Mouse (Mus musculus): ENCODE measurements around the gene Rab3il1. TPM values are rescaled to one million over a fixed set of nuclear protein-coding genes. Genes with fewer than 3 reads are reported as not detected.

The Rab3il1 gene
- polyA plus RNA-seq, 1 experiment from 2014 or later, result 36.8 TPM

DNA sequence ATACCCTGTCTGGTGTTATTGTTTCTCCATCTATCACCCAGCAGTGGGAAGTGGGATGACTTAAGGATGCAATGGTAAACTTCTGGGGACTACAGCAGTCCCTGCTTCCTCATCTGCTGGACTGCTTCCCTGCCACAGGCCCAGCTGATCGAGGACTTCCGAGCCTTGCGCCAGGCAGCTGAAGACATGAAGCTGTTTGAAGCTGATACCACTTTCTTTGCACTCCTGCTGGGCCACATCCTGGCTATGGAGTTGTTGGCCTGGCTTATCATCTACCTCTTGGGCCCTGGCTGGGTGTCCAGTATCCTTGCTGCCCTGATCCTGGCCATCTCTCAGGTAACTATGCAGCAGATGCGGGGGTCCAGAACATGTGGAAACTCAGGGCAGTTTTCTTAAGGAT, 51.2 kb downstream of the Rab3il1 start:
- Histone ChIP-seq H3K27ac (ENCODE audit: low read depth, low read length) (no peak overlapping the region), H3K27me3 (ENCODE audit: control insufficient read depth, insufficient read depth, low read length) (no peaks in the 10 kb centered on the region), H3K36me3 (ENCODE audit: control insufficient read depth, insufficient read depth, low read length) (no peaks in the 10 kb centered on the region; the same call in 1 of the 2 replicates), H3K4me2 (no peak overlapping the region), H3K9ac (ENCODE audit: low read length) (no peak overlapping the region), H3K4me1 (ENCODE audit: control insufficient read depth, insufficient read depth, low read length) (no peaks in the 10 kb centered on the region), H3K4me3 (ENCODE audit: low read depth, low read length) (no peak overlapping the region), H3K9me3 (ENCODE audit: control insufficient read depth, low read length) (no peaks in the 10 kb centered on the region)
- no peak for DNase-seq (ENCODE audit: low spot score, missing footprints)
- no peak for ATAC-seq (ENCODE audit: low FRiP score)
- 95% methylated on average over 4 of the region's 4 CpGs for WGBS

DNA sequence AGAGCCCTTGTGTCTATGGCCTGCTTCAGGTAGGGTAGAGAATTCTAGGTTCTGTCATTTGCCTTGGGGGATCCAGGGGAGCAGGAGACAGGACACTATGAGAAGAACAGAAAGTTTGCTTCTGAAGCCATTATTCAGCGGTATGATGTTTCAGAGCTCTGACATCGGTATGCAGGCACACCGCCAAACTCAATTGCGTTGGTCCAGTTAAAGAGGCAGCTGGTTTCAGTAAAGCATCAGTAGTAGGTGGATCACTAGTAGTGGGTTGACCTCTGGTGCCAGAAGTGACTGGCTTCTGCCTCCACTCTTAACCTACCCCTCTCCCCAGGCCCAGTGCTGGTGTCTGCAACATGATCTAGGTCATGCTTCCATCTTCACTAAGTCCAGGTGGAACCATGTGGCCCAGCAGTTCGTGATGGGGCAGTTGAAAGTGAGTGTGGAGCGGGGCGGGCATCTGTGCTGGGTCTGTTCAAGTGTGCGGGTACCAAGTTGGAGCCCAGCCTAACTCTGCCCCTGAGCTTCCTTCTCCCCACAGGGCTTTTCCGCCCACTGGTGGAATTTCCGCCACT, 52.3 kb downstream of the Rab3il1 start:
- Histone ChIP-seq H3K4me3 (ENCODE audit: low read depth, low read length) (no peak overlapping the region), H3K9me3 (ENCODE audit: control insufficient read depth, low read length) (no peaks in the 10 kb centered on the region), H3K4me2 (no peak overlapping the region), H3K4me1 (ENCODE audit: control insufficient read depth, insufficient read depth, low read length) (no peaks in the 10 kb centered on the region), H3K27me3 (ENCODE audit: control insufficient read depth, insufficient read depth, low read length) (no peaks in the 10 kb centered on the region), H3K36me3 (ENCODE audit: control insufficient read depth, insufficient read depth, low read length) (no peaks in the 10 kb centered on the region; the same call in 1 of the 2 replicates), H3K27ac (ENCODE audit: low read depth, low read length) (no peak overlapping the region), H3K9ac (ENCODE audit: low read length) (no peak overlapping the region)
- ATAC-seq (ENCODE audit: low FRiP score) (no peak), DNase-seq (ENCODE audit: low spot score, missing footprints) (no peak)
- 92% methylated on average over 10 of the region's 10 CpGs for WGBS

DNA sequence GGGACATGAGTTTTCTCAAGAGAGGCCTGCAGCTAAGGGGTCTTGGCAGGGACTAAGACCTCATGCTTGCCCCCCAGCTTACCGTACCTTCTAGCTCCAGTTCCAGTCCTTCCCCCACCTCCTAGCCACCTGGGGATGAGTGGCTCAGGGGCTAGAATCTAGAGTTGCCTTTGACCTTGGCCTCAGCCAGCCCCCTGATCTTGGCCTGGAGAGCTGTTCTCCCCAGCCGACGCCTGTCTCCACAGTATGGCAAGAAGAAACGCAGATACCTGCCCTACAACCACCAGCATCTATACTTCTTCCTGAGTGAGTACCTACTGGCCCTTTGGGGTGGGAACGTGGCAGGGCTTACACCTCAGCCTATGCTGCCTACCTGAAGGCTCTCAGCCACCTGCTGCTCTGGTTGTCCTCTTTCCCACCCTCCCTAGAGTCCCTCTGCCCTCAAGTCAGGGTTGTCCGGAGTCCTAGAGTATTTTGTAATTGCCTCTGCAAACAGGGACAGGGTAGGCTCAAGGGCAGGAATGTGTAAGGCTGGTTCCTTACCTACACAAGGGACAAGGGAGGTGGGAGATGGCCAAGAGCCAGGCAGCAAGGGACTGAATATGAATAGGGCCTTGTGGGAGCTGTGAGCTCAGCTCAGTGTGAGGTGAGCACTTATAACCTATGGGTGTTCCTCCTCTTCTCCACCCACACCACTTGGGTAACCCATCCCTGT, 53.0 kb downstream of the Rab3il1 start:
- H3K27ac ChIP-seq (ENCODE audit: low read depth, low read length), result no peak overlapping the region
- H3K4me1 ChIP-seq (ENCODE audit: control insufficient read depth, insufficient read depth, low read length), result no peaks in the 10 kb centered on the region
- DNase-seq (ENCODE audit: low spot score, missing footprints), result no peak
- H3K9ac ChIP-seq (ENCODE audit: low read length), result no peak overlapping the region
- H3K4me2 ChIP-seq, result no peak overlapping the region
- no peak for ATAC-seq (ENCODE audit: low FRiP score)
- H3K27me3 ChIP-seq (ENCODE audit: control insufficient read depth, insufficient read depth, low read length), result no peaks in the 10 kb centered on the region
- H3K36me3 ChIP-seq (ENCODE audit: control insufficient read depth, insufficient read depth, low read length), result no peaks in the 10 kb centered on the region; the same call in 1 of the 2 replicates
- H3K4me3 ChIP-seq (ENCODE audit: low read depth, low read length), result no peak overlapping the region
- WGBS, result 90% methylated on average over 6 of the region's 6 CpGs
- H3K9me3 ChIP-seq (ENCODE audit: control insufficient read depth, low read length), result no peaks in the 10 kb centered on the region

DNA sequence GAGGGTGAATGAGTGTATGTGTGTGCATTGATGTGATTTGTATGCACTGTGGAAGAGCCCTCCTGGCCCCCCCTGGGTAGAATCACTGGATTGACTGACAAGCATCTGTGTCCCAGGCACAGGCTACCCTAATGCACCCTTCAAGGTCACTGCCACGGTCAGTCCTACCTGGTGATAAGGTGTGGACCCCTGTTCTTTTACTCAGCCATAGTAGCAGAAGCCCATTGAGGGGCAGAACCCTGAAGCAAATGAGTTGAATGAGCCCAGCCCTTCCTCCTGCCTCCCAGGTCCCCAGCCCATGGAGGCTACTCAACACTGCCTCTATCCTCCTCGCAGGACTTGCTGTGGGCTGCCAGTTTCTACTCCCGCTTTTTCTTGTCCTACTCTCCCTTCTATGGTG, 53.8 kb downstream of the Rab3il1 start:
- H3K4me1 ChIP-seq (ENCODE audit: control insufficient read depth, insufficient read depth, low read length), result no peaks in the 10 kb centered on the region
- no peaks in the 10 kb centered on the region for H3K9me3 ChIP-seq (ENCODE audit: control insufficient read depth, low read length)
- H3K4me3 ChIP-seq (ENCODE audit: low read depth, low read length), result no peak overlapping the region
- no peaks in the 10 kb centered on the region; the same call in 1 of the 2 replicates for H3K36me3 ChIP-seq (ENCODE audit: control insufficient read depth, insufficient read depth, low read length)
- no peak overlapping the region for H3K9ac ChIP-seq (ENCODE audit: low read length)
- DNase-seq (ENCODE audit: low spot score, missing footprints) (no peak), ATAC-seq (ENCODE audit: low FRiP score) (no peak)
- H3K27ac ChIP-seq (ENCODE audit: low read depth, low read length), result no peak overlapping the region
- no peak overlapping the region for H3K4me2 ChIP-seq
- 73% methylated on average over 3 of the region's 3 CpGs for WGBS
- no peaks in the 10 kb centered on the region for H3K27me3 ChIP-seq (ENCODE audit: control insufficient read depth, insufficient read depth, low read length)

DNA sequence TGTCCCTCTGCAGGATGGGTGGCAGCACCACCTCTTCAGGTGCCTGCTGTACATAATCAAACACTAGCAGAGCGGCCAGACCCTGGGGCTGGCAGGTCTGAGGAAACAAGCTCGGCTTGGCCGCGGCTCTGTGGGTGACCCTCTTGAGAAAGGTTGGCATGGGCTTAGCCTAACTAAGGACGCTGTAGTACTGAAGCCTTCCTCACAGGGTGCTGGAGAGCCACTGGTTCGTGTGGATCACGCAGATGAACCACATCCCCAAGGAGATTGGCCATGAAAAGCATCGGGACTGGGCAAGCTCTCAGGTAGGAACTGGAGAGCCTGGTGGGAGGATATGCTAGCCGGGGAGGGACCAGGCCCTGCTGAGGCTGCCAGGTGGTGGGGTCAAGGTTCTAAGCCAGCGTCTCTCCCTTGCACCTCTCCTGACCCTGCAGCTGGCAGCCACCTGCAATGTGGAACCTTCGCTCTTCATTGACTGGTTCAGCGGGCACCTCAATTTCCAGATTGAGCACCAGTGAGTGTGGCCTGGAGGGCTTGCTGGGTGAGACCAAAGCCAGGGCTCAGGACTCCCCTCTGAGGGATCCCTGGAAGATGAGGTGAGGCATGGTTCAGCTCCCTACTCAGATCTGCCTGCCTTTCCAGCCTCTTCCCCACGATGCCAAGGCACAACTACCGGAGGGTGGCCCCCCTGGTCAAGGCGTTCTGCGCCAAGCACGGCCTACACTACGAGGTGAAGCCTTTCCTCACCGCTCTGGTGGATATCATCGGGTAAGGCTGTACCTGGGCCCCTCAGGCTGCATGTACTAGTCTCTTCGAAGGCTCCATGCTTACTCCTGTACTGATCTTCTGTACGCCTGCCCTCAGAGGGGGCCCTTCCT, 54.6 kb downstream of the Rab3il1 start:
- 87% methylated on average over 22 of the region's 22 CpGs for WGBS
- peak; percentile 69 for DNase-seq (ENCODE audit: low spot score, missing footprints)
- H3K27ac ChIP-seq (ENCODE audit: low read depth, low read length), result no peak overlapping the region

DNA sequence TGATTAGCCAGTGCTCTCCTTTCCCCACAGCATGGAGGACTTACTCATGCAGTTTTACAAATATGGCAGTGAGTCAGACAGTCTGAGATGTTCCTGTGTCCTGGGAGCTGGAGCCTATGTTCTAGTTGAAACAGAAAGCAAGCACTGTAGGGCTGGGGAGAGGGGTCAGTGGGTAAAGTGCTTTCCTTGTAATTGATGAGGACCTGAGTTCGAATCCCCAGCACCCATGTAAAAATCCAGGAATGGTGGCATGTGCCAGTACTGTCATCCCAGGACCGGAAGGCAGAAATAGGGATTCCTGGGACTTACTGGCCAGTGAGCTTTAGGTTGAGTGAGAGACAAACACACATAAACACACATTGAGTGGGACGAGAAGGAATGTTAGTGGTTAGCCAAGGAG, 55.2 kb downstream of the Rab3il1 start:
- no peak overlapping the region for H3K4me2 ChIP-seq
- H3K27ac ChIP-seq (ENCODE audit: low read depth, low read length), result no peak overlapping the region
- H3K27me3 ChIP-seq (ENCODE audit: control insufficient read depth, insufficient read depth, low read length), result no peaks in the 10 kb centered on the region
- H3K9ac ChIP-seq (ENCODE audit: low read length), result no peak overlapping the region
- peaks cover under 1% of the 10 kb centered on the region for H3K36me3 ChIP-seq (ENCODE audit: control insufficient read depth, insufficient read depth, low read length)
- DNase-seq (ENCODE audit: low spot score, missing footprints) (no peak), ATAC-seq (ENCODE audit: low FRiP score) (no peak)
- H3K9me3 ChIP-seq (ENCODE audit: control insufficient read depth, low read length), result no peaks in the 10 kb centered on the region
- 95% methylated on average over 3 of the region's 3 CpGs for WGBS
- no peak overlapping the region for H3K4me3 ChIP-seq (ENCODE audit: low read depth, low read length)
- no peaks in the 10 kb centered on the region; the same call in 1 of the 2 replicates for H3K4me1 ChIP-seq (ENCODE audit: control insufficient read depth, insufficient read depth, low read length)

More for the DNA sequence above, 54.6 kb downstream of the Rab3il1 start:
- no peaks in the 10 kb centered on the region for H3K27me3 ChIP-seq (ENCODE audit: control insufficient read depth, insufficient read depth, low read length)
- no peaks in the 10 kb centered on the region; the same call in 1 of the 2 replicates for H3K36me3 ChIP-seq (ENCODE audit: control insufficient read depth, insufficient read depth, low read length)
- no peaks in the 10 kb centered on the region; the same call in 1 of the 2 replicates for H3K4me1 ChIP-seq (ENCODE audit: control insufficient read depth, insufficient read depth, low read length)
- H3K9me3 ChIP-seq (ENCODE audit: control insufficient read depth, low read length), result no peaks in the 10 kb centered on the region
- H3K4me2 ChIP-seq, result no peak overlapping the region
- no peak for ATAC-seq (ENCODE audit: low FRiP score)
- no peak overlapping the region for H3K9ac ChIP-seq (ENCODE audit: low read length)
- no peak overlapping the region for H3K4me3 ChIP-seq (ENCODE audit: low read depth, low read length)

DNA sequence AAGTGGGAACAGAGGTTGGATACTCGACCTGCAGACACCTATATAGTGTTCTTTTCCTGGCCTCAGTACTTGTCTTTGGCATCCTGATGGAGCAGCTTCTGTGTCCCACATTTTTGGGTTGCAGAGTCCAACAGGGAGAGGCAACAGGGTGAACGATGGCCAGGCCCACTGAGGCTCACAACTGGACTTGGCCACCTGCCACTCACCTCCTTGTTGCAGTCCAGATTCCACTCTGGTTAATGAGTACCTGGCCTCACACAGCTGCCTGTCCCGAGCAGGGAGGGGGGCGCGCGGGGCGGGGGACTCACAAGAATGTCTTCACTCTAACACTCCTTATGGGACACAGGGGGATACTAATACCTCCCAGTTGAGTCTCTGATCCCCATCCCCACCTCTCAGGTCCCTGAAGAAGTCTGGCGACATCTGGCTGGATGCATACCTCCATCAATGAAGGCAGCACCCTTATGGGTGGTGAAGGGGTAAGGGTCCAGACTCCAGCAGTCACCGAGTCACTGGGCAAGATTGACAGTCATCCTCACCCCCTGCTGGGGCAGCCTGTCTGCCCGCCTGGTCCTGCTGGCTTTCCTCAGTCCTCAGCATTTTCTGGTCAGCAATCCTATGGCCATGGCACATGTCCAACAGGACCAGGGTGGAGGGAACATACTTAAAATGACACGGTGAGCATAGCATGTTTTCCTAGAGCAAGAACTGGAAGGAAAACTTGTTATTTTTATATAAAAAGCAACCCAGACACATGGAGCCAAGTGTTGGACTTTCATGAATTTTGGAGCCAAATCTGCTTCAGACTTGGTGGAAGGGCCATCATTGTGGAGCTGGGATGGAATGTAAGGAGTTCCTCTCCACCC, 56.2 kb downstream of the Rab3il1 start:
- H3K27ac ChIP-seq (ENCODE audit: low read depth, low read length), result no peak overlapping the region
- H3K4me1 ChIP-seq (ENCODE audit: control insufficient read depth, insufficient read depth, low read length), result no peaks in the 10 kb centered on the region; the same call in 1 of the 2 replicates
- ATAC-seq (ENCODE audit: low FRiP score), result no peak
- WGBS, result 65% methylated on average over 11 of the region's 11 CpGs
- H3K4me2 ChIP-seq, result no peak overlapping the region
- H3K9ac ChIP-seq (ENCODE audit: low read length), result no peak overlapping the region
- no peaks in the 10 kb centered on the region for H3K9me3 ChIP-seq (ENCODE audit: control insufficient read depth, low read length)
- H3K36me3 ChIP-seq (ENCODE audit: control insufficient read depth, insufficient read depth, low read length), result peaks cover 10% of the 10 kb centered on the region
- H3K27me3 ChIP-seq (ENCODE audit: control insufficient read depth, insufficient read depth, low read length), result no peaks in the 10 kb centered on the region
- H3K4me3 ChIP-seq (ENCODE audit: low read depth, low read length), result no peak overlapping the region
- DNase-seq (ENCODE audit: low spot score, missing footprints), result peak; percentile 85

DNA sequence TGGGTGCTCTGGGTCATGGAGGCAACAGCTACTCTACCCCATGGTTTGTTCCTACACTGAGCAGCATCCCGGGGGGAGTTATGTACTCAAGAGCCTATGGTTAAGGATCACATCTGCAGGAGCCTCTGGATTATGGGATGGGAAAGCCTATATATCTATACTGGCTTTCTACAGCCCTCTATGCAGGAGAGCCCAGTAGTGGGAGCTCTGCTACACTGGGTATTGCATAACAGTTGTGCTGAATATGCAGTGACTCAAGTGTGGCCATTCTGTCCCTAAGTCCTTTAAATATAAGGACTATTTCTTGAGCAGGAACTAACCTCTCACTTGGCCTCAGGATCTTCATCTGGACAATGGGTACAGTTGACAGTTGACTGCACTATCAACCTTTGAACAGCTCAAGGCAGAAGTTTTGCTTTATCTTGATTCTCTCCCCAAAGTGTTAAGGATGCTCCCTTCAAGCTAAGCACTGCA, 56.9 kb downstream of the Rab3il1 start:
- Histone ChIP-seq H3K27me3 (ENCODE audit: control insufficient read depth, insufficient read depth, low read length) (no peaks in the 10 kb centered on the region), H3K4me3 (ENCODE audit: low read depth, low read length) (no peak overlapping the region), H3K4me1 (ENCODE audit: control insufficient read depth, insufficient read depth, low read length) (no peaks in the 10 kb centered on the region; the same call in 1 of the 2 replicates), H3K9ac (ENCODE audit: low read length) (no peak overlapping the region), H3K27ac (ENCODE audit: low read depth, low read length) (no peak overlapping the region), H3K36me3 (ENCODE audit: control insufficient read depth, insufficient read depth, low read length) (peaks cover 13% of the 10 kb centered on the region), H3K9me3 (ENCODE audit: control insufficient read depth, low read length) (no peaks in the 10 kb centered on the region), H3K4me2 (no peak overlapping the region)
- no peak for DNase-seq (ENCODE audit: low spot score, missing footprints)
- WGBS, result 89% methylated on average over 1 of the region's 1 CpGs
- ATAC-seq (ENCODE audit: low FRiP score), result no peak
